Mouse (Mus musculus) forebrain, embryonic 10.5 days (tissue): ENCODE measurements at regions not wholly inside any gene's neighbourhood (a gene's known extent, or its start where the extent isn't known, plus 50 kb on each side); places are given as distances from the start of the nearest gene placed in this dataset.
A peak's percentile ranks its signal among the peaks of the same experiment; 100 is the strongest.

Source experiments
- DNase-seq: peaks from one replicate; pipeline ENCODE4 v3.0.0-alpha.2; 2017; ENCODE audit warnings: low spot score; ENCODE audit errors: extremely low spot score
- H3K27ac ChIP-seq: fragments of 300-500 bp; sonication (generic); 2 replicates; pipeline ENCODE4 v1.5.1; 2016; ENCODE audit warnings: mild to moderate bottlenecking
- H3K27me3 ChIP-seq: fragments of 300-500 bp; sonication (generic); 2 replicates; pipeline ENCODE4 v1.6.1; 2016; ENCODE audit warnings: mild to moderate bottlenecking; ENCODE audit not compliant: poor library complexity, severe bottlenecking
- H3K36me3 ChIP-seq: fragments of 300-500 bp; sonication (generic); replicated peaks from 2 replicates; pipeline ENCODE4 v1.6.1; 2016; ENCODE audit warnings: mild to moderate bottlenecking, moderate library complexity
- H3K4me1 ChIP-seq: fragments of 300-500 bp; sonication (generic); 2 replicates; pipeline ENCODE4 v1.6.1; 2016
- H3K4me3 ChIP-seq: fragments of 300-500 bp; sonication (generic); 2 replicates; pipeline ENCODE4 v1.5.1; 2016; ENCODE audit warnings: mild to moderate bottlenecking, moderate library complexity
- H3K9me3 ChIP-seq: fragments of 300-500 bp; sonication (generic); 2 replicates; pipeline ENCODE4 v1.6.1; 2016; ENCODE audit warnings: mild to moderate bottlenecking, moderate library complexity
- WGBS: fragments of 180-500 bp; shearing (Covaris S2); methylation state at CpG from one replicate; pipeline ENCODE4 v1.1.7; 2016; 5-methylcytosine and 5-hydroxymethylcytosine counted together

- Histone ChIP-seq H3K27ac (no peak overlapping the region), H3K36me3 (no peaks in the 10 kb centered on the region), H3K27me3 (peaks cover 97% of the 10 kb centered on the region), H3K4me3 (no peak overlapping the region), H3K9me3 (peaks cover 9% of the 10 kb centered on the region), H3K4me1 (peaks cover 60% of the 10 kb centered on the region)
- DNase-seq: no peak
Measured at GRCm38 (mm10) chr12:118648673-118649072, 197.5 kb upstream of the Sp8 start.

GRCm38 (mm10) chr12:118647270-118648042, 198.7 kb upstream of the Sp8 start:
- Histone ChIP-seq H3K27me3 (peaks cover 97% of the 10 kb centered on the region), H3K4me1 (peaks cover 56% of the 10 kb centered on the region), H3K36me3 (no peaks in the 10 kb centered on the region), H3K4me3 (no peak overlapping the region), H3K9me3 (no peaks in the 10 kb centered on the region), H3K27ac (no peak overlapping the region)
- DNase-seq: no peak
- 45% methylated on average over 12 of the region's 12 CpGs for WGBS

- WGBS: 84% methylated on average over 3 of the region's 3 CpGs
- no peak overlapping the region for H3K27ac ChIP-seq
- peaks cover 6% of the 10 kb centered on the region for H3K4me1 ChIP-seq
- no peak for DNase-seq
- H3K9me3 ChIP-seq: no peaks in the 10 kb centered on the region
- H3K4me3 ChIP-seq: no peak overlapping the region
- H3K27me3 ChIP-seq: peaks cover 69% of the 10 kb centered on the region
- no peaks in the 10 kb centered on the region for H3K36me3 ChIP-seq
Measured at GRCm38 (mm10) chr12:118640925-118641324, 205.2 kb upstream of the Sp8 start.

DNA sequence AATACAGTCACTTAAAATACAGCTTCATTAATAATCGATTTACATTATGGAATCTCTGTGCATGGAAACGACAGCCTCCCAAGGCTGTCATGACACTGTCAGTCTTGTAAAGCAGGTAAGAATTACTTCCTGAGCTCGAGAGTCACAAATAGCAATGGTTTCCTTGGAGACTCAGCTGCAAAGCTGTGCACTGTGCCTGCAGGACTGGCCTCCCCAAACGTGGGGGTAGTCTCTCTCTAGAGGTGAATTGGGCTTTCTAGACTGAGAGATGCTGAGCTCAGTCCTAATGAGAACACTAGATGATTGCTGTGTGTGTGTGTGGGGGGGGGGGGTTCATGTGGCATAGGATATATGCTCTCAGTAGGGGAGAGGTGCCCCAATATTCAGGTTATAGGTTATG, 208.9 kb upstream of the Sp8 start:
- Histone ChIP-seq H3K4me1 (peaks cover 6% of the 10 kb centered on the region), H3K9me3 (no peaks in the 10 kb centered on the region; the same call in 1 of the 2 replicates), H3K27me3 (peaks cover 32% of the 10 kb centered on the region), H3K4me3 (no peak overlapping the region), H3K27ac (no peak overlapping the region), H3K36me3 (no peaks in the 10 kb centered on the region)
- WGBS: 54% methylated on average over 4 of the region's 4 CpGs
- no peak for DNase-seq

DNA sequence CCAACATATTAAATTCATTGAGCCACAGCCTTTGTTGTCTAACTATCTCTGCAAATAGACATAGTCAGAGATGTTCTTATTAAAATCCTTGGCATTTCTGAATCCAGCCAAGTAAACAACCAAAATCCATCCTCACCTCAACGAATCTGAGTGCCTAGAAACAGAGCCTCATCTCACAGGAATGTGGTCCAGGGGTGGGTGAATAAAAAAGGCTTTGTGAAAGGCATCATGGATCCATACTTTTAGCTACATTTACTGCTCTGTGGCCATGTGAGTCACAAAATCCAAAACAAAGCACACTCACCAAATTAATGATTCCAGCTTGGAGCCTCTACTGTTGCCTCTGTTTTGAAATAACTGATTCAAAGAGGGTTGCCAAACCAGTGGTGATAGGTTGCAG, 210.7 kb upstream of the Sp8 start:
- DNase-seq: no peak
- Histone ChIP-seq H3K9me3 (no peaks in the 10 kb centered on the region; the same call in 1 of the 2 replicates), H3K4me3 (no peak overlapping the region), H3K36me3 (no peaks in the 10 kb centered on the region), H3K27ac (no peak overlapping the region), H3K4me1 (peaks cover 6% of the 10 kb centered on the region), H3K27me3 (peaks cover 22% of the 10 kb centered on the region)
- WGBS: 57% methylated on average over 1 of the region's 1 CpGs

DNA sequence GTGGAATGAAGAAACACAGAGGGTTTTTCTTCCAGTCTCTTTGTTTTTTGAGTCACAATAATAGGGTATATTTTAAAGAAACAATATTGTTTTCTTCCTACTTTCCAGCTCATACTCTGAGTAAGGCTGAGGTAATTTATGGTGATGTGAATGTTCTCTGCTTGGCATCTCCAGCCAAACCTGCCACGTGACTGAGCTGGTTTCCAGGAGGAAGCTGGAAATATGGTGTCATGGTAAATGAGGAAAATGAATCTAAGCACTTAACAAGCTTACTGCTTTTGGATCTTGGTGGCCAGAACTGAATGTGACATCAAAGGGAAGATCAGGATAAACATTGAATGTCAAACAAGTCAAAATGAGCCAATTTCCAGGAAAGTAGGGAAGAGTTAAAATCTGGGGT, 215.8 kb upstream of the Sp8 start:
- no peak overlapping the region for H3K27ac ChIP-seq
- H3K36me3 ChIP-seq: no peaks in the 10 kb centered on the region
- H3K4me3 ChIP-seq: no peak overlapping the region
- H3K9me3 ChIP-seq: no peaks in the 10 kb centered on the region; the same call in 1 of the 2 replicates
- 0 out of 2 replicates have a peak, but pooled peaks cover 4% of the 10 kb centered on the region for H3K4me1 ChIP-seq
- 82% methylated on average over 1 of the region's 1 CpGs for WGBS
- no peak for DNase-seq
- H3K27me3 ChIP-seq: no peaks in the 10 kb centered on the region

DNA sequence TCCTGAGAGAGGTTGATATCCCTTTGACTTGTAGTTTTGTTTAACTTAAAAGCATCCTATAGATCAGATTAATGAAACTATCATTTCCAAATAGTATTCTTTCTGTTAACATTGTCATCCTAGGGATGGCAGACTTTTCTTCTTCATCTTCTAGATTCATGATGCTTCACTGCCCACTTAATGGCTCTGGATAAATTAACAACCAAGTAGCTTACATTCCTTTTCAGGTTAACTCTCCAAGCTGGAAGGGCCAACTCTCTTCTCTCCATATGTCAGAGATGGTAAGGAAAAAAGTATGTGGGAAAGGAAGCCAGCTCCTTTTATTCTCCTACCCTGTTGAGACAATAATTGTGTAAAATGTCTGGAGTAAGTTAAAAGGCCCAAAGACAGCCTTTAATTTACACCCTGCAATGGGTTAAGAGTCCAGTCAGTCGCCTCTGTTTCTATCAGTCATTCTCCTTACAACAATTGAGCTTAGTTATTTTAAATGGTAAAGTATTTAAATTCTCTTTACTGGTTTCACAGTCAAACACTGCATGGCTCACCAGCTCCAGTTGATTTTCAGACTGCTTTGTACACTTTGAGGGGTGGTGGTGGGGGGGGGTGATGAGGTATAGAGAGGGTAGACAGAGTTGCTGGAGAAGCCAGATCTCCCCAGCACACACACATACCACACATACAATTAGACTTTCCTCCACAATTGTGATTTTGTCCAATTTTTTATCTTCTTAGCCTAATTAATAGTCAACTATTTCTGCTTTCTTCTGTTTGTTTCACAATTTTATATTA, 224.2 kb upstream of the Sp8 start:
- Histone ChIP-seq H3K27ac (0 out of 2 replicates have a peak overlapping the region, but pooled peaks have one; percentile 22), H3K27me3 (peaks cover 18% of the 10 kb centered on the region; the same call in 1 of the 2 replicates), H3K4me1 (peaks cover 34% of the 10 kb centered on the region), H3K36me3 (no peaks in the 10 kb centered on the region), H3K9me3 (no peaks in the 10 kb centered on the region), H3K4me3 (no peak overlapping the region)
- no peak for DNase-seq
- WGBS: 55% methylated on average over 1 of the region's 1 CpGs

GRCm38 (mm10) chr12:118620847-118621636, 225.1 kb upstream of the Sp8 start:
- Histone ChIP-seq H3K36me3 (no peaks in the 10 kb centered on the region), H3K27me3 (peaks cover 18% of the 10 kb centered on the region; the same call in 1 of the 2 replicates), H3K4me1 (peaks cover 33% of the 10 kb centered on the region), H3K4me3 (no peak overlapping the region), H3K27ac (peak overlapping the region; percentile 22; the same call in 1 of the 2 replicates), H3K9me3 (no peaks in the 10 kb centered on the region)
- WGBS: 30% methylated on average over 5 of the region's 5 CpGs
- DNase-seq: no peak

- Histone ChIP-seq H3K36me3 (no peaks in the 10 kb centered on the region), H3K27ac (no peak overlapping the region), H3K4me3 (no peak overlapping the region), H3K4me1 (peaks cover 14% of the 10 kb centered on the region), H3K27me3 (peaks cover 22% of the 10 kb centered on the region; the same call in 1 of the 2 replicates), H3K9me3 (no peaks in the 10 kb centered on the region)
- 78% methylated on average over 4 of the region's 4 CpGs for WGBS
- DNase-seq: no peak
Measured at GRCm38 (mm10) chr12:118597015-118597414, 249.1 kb upstream of the Sp8 start.

- 23% methylated on average over 18 of the region's 18 CpGs for WGBS
- no peaks in the 10 kb centered on the region for H3K36me3 ChIP-seq
- peak overlapping the region; percentile 41 for H3K4me3 ChIP-seq
- H3K9me3 ChIP-seq: no peaks in the 10 kb centered on the region
- peak; percentile 21 for DNase-seq
- peak overlapping the region; percentile 69 for H3K27ac ChIP-seq
- H3K4me1 ChIP-seq: peaks cover 14% of the 10 kb centered on the region
- peaks cover 22% of the 10 kb centered on the region for H3K27me3 ChIP-seq
Measured at GRCm38 (mm10) chr12:118594781-118595574, 251.2 kb upstream of the Sp8 start.

DNA sequence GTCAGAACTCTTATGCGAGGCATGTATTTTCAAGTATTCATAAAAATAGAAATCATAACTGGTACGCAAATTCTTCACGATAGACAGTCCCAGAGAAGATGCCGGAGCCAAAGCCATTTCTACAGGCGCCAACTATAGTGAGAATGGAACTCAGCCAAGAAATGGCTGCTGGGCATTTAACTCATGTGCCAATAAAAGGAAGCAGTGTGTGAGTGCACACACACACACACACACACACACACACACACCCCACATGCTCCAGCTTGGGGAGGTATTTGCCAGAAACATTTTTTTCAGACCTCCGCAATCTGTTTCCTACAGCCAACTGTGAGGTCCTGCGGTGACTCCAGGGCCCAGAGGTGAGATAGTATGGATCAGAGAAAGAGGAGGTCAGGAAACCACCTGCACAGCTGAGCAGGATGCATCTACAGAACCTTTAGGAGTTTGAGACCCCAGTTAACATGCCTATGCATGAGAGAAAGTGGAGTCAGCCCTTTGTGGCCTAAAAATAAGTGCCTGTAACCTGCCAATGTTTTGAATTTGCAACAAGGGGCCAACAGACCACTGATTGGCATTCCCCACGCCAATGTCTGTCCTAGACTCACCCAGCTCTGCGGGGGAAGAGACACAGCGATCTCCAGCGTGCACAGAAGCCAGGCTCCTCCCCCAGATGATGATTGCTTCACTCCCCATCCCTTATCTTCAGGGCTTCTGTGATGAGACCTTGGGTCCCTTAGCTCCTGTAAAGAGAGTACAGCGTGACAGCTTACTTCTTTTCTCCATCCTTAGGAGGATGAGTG, 262.1 kb upstream of the Sp8 start:
- H3K27ac ChIP-seq: no peak overlapping the region
- 85% methylated on average over 12 of the region's 12 CpGs for WGBS
- H3K4me3 ChIP-seq: no peak overlapping the region
- H3K36me3 ChIP-seq: no peaks in the 10 kb centered on the region
- no peaks in the 10 kb centered on the region for H3K9me3 ChIP-seq
- H3K27me3 ChIP-seq: peaks cover 12% of the 10 kb centered on the region; the same call in 1 of the 2 replicates
- DNase-seq: no peak
- H3K4me1 ChIP-seq: peaks cover 7% of the 10 kb centered on the region; the same call in 1 of the 2 replicates
